Mouse (Mus musculus) heart, postnatal 0 days (tissue): Measurements from ENCODE around the gene Ube2n.

Source experiments
- CTCF ChIP-seq: IDR thresholded peaks from 2 replicates; pipeline ENCODE4 v1.5.1; 2016; ENCODE audit warnings: antibody characterized with exemption, control low read depth, low read depth
- EP300 ChIP-seq: IDR thresholded peaks from 2 replicates; pipeline ENCODE4 v1.6.1; 2016; ENCODE audit warnings: antibody characterized with exemption, low read depth

- TF ChIP-seq CTCF: no peak
- TF ChIP-seq EP300: no peak
Measured at GRCm38 (mm10) chr10:95542916-95543315, 28.0 kb downstream of the Ube2n start.
